Mouse (Mus musculus) brain, embryonic 14.5 days (tissue): ENCODE measurements at regions not wholly inside any gene's neighbourhood (a gene's known extent, or its start where the extent isn't known, plus 50 kb on each side); places are given as distances from the start of the nearest gene placed in this dataset.

Source experiments
- DNase-seq: peaks from one replicate; pipeline ENCODE4 v3.0.0-alpha.2; 2011; ENCODE audit warnings: low read depth
- CTCF ChIP-seq: fragments of 200-500 bp; IDR thresholded peaks from 2 replicates; pipeline ENCODE4 v1.5.1; 2012; ENCODE audit warnings: inconsistent platforms, mild to moderate bottlenecking, moderate library complexity, borderline replicate concordance; ENCODE audit not compliant: insufficient read depth, insufficient read length; ENCODE audit errors: extremely low read depth
- POLR2A ChIP-seq: fragments of 200-500 bp; IDR thresholded peaks from 2 replicates; pipeline ENCODE4 v1.6.1; 2012; ENCODE audit warnings: mild to moderate bottlenecking, inconsistent platforms, borderline replicate concordance; ENCODE audit not compliant: poor library complexity, insufficient read depth, insufficient read length, severe bottlenecking; ENCODE audit errors: extremely low read depth

GRCm38 (mm10) chr15:57585411-57585810 is 108.0 kb upstream of the Slc22a22 start:
- TF ChIP-seq CTCF (no peak), POLR2A (no peak)

GRCm38 (mm10) chr15:57584498-57584897 is 107.1 kb upstream of the Slc22a22 start:
- TF ChIP-seq POLR2A: no peak
- TF ChIP-seq CTCF: no peak
- no peak for DNase-seq

More at GRCm38 (mm10) chr15:57585411-57585810, 108.0 kb upstream of the Slc22a22 start:
- no peak for DNase-seq

- no peak for TF ChIP-seq CTCF
- TF ChIP-seq POLR2A: no peak
- peak; percentile 24 for DNase-seq
These were observed 103.8 kb upstream of the Slc22a22 start for GRCm38 (mm10) chr15:57581266-57581665.

- DNase-seq: no peak
- TF ChIP-seq POLR2A (no peak), CTCF (no peak)
These were observed 101.4 kb upstream of the Slc22a22 start for GRCm38 (mm10) chr15:57578794-57579193.

- no peak for DNase-seq
- TF ChIP-seq POLR2A (no peak), CTCF (no peak)
These were observed 96.7 kb upstream of the Slc22a22 start for GRCm38 (mm10) chr15:57574080-57574618.

- TF ChIP-seq POLR2A (no peak), CTCF (no peak)
- no peak for DNase-seq
These were observed 95.0 kb upstream of the Slc22a22 start for GRCm38 (mm10) chr15:57572460-57572859.

- TF ChIP-seq POLR2A (no peak), CTCF (no peak)
- no peak for DNase-seq
These were observed 90.7 kb upstream of the Slc22a22 start for GRCm38 (mm10) chr15:57568006-57568630.

GRCm38 (mm10) chr15:57547154-57547553 is 69.7 kb upstream of the Slc22a22 start:
- DNase-seq: no peak
- no peak for TF ChIP-seq CTCF
- no peak for TF ChIP-seq POLR2A

GRCm38 (mm10) chr15:57545141-57545540 is 67.7 kb upstream of the Slc22a22 start:
- TF ChIP-seq POLR2A: no peak

GRCm38 (mm10) chr15:57543985-57544384 is 66.6 kb upstream of the Slc22a22 start:
- DNase-seq: peak; percentile 35
- TF ChIP-seq POLR2A (no peak), CTCF (peak; percentile 25; the same call in 1 of the 2 replicates)

More at GRCm38 (mm10) chr15:57545141-57545540, 67.7 kb upstream of the Slc22a22 start:
- DNase-seq: no peak

GRCm38 (mm10) chr15:57542630-57543029 is 65.2 kb upstream of the Slc22a22 start:
- DNase-seq: peak; percentile 9
- TF ChIP-seq POLR2A (no peak), CTCF (peak; percentile 21; the same call in 1 of the 2 replicates)

- no peak for DNase-seq
- TF ChIP-seq CTCF (no peak), POLR2A (no peak)
These were observed 58.1 kb upstream of the Slc22a22 start for GRCm38 (mm10) chr15:57535514-57535913.
